Mouse (Mus musculus) hindbrain, postnatal 0 days (tissue): Measurements from ENCODE around the gene Cblb. TPM values are rescaled to one million over a fixed set of nuclear protein-coding genes. Genes with fewer than 3 reads are reported as not detected.

Source experiments
- ATAC-seq: fragments of 200-750 bp; cut with Nextera tagmentation; 2 replicates; pipeline ENCODE4 v1.8.0; 2017; ENCODE audit warnings: mild to moderate bottlenecking, moderate TSS enrichment, moderate library complexity
- DNase-seq: peaks from one replicate; pipeline ENCODE4 v3.0.0-alpha.2; 2015; ENCODE audit warnings: low spot score
- H3K27ac ChIP-seq: fragments of 300-500 bp; sonication (generic); 2 replicates; pipeline ENCODE4 v1.5.1; 2014; ENCODE audit warnings: mild to moderate bottlenecking
- H3K27me3 ChIP-seq: fragments of 300-500 bp; sonication (generic); 2 replicates; pipeline ENCODE4 v1.6.1; 2014; ENCODE audit warnings: low read length, mixed read lengths; ENCODE audit not compliant: insufficient read depth
- H3K36me3 ChIP-seq: fragments of 300-500 bp; sonication (generic); 2 replicates; pipeline ENCODE4 v1.6.1; 2014; ENCODE audit warnings: low read length, mixed read lengths; ENCODE audit not compliant: insufficient read depth
- H3K4me1 ChIP-seq: fragments of 300-500 bp; sonication (generic); 2 replicates; pipeline ENCODE4 v1.6.1; 2014; ENCODE audit warnings: antibody characterized with exemption, low read length, mixed read lengths; ENCODE audit not compliant: insufficient read depth
- H3K4me2 ChIP-seq: fragments of 300-500 bp; sonication (generic); 2 replicates; pipeline ENCODE4 v1.6.1; 2014; ENCODE audit warnings: low read depth, mild to moderate bottlenecking, low read length, moderate library complexity, mixed read lengths
- H3K4me3 ChIP-seq: fragments of 300-500 bp; sonication (generic); 2 replicates; pipeline ENCODE4 v1.5.1; 2014; ENCODE audit warnings: low read length
- H3K9ac ChIP-seq: fragments of 300-500 bp; sonication (generic); replicated peaks from 2 replicates; pipeline ENCODE4 v1.6.1; 2014; ENCODE audit warnings: mild to moderate bottlenecking, low read length, moderate library complexity, mixed read lengths
- H3K9me3 ChIP-seq: fragments of 300-500 bp; sonication (generic); 2 replicates; pipeline ENCODE4 v1.6.1; 2016; ENCODE audit warnings: low read length, mixed read lengths
- CTCF ChIP-seq: IDR thresholded peaks from 2 replicates; pipeline ENCODE4 v1.5.1; 2016; ENCODE audit warnings: antibody characterized with exemption, control low read depth, low read depth
- WGBS: fragments of 180-500 bp; shearing (Covaris S2); extraction: QIAGEN DNeasy Blood & Tissue Kit; methylation state at CpG from one replicate; pipeline ENCODE4 v1.1.7; 2014; 5-methylcytosine and 5-hydroxymethylcytosine counted together
- polyA plus RNA-seq: library from polyadenylated mRNA; unstranded; fragments of >200 nt; fragmentation: Nextera tagmentation; extraction: Ambion mirVana; gene quantifications from 2 replicates; pipeline ENCODE4 v1.2.1, GENCODE M21; 2015
- total RNA-seq: library from RNA; depleted of rRNA; stranded (reverse); fragments of >200 nt; gene quantifications from 2 replicates; pipeline ENCODE4 v1.2.3, GENCODE M21; 2014

The Cblb gene
- total and polyA plus RNA-seq, 2 experiments from 2014 or later, result 4.3 to 11.4 TPM

DNA sequence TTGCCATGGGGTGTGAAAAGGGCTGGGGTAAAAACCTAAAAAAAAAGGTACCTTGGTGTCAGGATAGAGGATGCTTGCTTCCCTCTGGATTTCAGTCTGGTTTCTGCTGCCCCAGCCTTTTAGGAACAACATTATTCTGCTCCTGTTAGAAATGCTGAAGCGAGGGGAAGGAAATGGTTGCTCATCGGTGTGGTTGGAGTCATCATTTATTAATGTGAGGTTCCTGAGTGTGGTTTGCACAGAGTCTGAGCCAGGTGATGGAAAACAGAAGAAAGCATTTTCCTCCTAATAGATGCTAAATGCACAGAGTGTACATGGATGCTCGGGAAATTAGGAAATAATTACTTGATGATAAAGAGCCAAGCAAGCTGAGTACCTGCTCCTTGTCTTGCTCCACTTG is 5.3 kb downstream of the Cblb start:
- TF ChIP-seq CTCF, result no peak
- no peak for ATAC-seq
- Histone ChIP-seq H3K4me1 (peaks cover 5% of the 10 kb centered on the region), H3K4me3 (no peak overlapping the region), H3K36me3 (no peaks in the 10 kb centered on the region), H3K27ac (no peak overlapping the region), H3K9me3 (no peaks in the 10 kb centered on the region), H3K27me3 (no peaks in the 10 kb centered on the region), H3K4me2 (no peak overlapping the region), H3K9ac (no peak overlapping the region)
- DNase-seq, result no peak
- WGBS, result 75% methylated on average over 3 of the region's 3 CpGs

GRCm38 (mm10) chr16:52038283-52038682 is 7.3 kb downstream of the Cblb start:
- Histone ChIP-seq H3K27me3 (no peaks in the 10 kb centered on the region), H3K9me3 (no peaks in the 10 kb centered on the region), H3K4me3 (no peak overlapping the region), H3K27ac (no peak overlapping the region), H3K4me2 (no peak overlapping the region), H3K4me1 (peaks cover 5% of the 10 kb centered on the region), H3K36me3 (no peaks in the 10 kb centered on the region), H3K9ac (no peak overlapping the region)
- DNase-seq, result no peak
- no peak for TF ChIP-seq CTCF
- WGBS, result 92% methylated on average over 4 of the region's 4 CpGs
- no peak for ATAC-seq

DNA sequence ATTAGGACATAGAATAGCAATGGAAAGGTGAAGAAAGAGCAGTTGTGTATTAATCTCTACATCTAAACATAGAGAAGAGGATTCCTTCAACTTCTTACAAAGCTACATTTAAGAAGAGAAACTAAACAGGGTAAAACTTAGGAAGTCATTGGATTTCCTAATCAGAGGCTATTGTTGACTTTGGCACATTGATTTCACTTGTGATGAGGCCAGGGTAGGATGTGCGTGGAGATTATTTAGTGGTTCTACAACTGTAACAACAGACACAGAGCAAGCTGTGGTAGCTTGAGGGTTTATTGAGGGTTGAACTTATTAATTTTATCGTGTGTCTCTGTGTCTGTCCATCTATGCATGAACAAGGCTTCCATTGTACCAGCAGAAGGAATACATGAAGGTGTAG is 7.8 kb downstream of the Cblb start:
- no peak for ATAC-seq
- H3K4me3 ChIP-seq, result no peak overlapping the region
- H3K36me3 ChIP-seq, result no peaks in the 10 kb centered on the region
- H3K4me1 ChIP-seq, result peaks cover 5% of the 10 kb centered on the region; the same call in 1 of the 2 replicates
- H3K27me3 ChIP-seq, result no peaks in the 10 kb centered on the region
- no peak for DNase-seq
- H3K9ac ChIP-seq, result no peak overlapping the region
- no peak overlapping the region for H3K4me2 ChIP-seq
- 84% methylated on average over 2 of the region's 2 CpGs for WGBS
- TF ChIP-seq CTCF, result no peak
- no peak overlapping the region for H3K27ac ChIP-seq
- H3K9me3 ChIP-seq, result no peaks in the 10 kb centered on the region

DNA sequence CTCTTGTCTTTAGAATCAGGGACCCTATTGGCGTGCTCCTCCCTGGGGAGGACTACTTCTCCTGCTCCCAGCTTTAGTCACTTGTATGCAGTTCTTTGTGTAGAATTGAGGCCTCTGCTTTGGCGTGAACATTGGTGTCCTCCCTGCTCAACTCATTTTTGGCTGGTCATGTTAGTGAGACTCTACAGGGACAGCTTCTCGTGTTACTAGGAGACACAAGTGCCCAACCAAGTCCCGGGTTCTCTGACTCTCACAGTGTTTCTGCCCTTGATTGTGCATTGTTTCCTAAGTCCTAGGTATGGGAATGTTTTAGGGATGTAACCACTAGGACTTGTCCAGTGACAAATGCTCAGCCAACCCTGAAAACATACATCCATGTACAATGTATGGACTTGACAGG is 9.9 kb downstream of the Cblb start:
- TF ChIP-seq CTCF, result no peak
- DNase-seq (no peak), ATAC-seq (no peak)
- H3K4me2 ChIP-seq, result no peak overlapping the region
- H3K27me3 ChIP-seq, result no peaks in the 10 kb centered on the region
- H3K27ac ChIP-seq, result no peak overlapping the region
- 71% methylated on average over 4 of the region's 4 CpGs for WGBS
- H3K9ac ChIP-seq, result no peak overlapping the region
- no peaks in the 10 kb centered on the region for H3K36me3 ChIP-seq
- no peaks in the 10 kb centered on the region; the same call in 1 of the 2 replicates for H3K4me1 ChIP-seq
- no peak overlapping the region for H3K4me3 ChIP-seq
- no peaks in the 10 kb centered on the region for H3K9me3 ChIP-seq

DNA sequence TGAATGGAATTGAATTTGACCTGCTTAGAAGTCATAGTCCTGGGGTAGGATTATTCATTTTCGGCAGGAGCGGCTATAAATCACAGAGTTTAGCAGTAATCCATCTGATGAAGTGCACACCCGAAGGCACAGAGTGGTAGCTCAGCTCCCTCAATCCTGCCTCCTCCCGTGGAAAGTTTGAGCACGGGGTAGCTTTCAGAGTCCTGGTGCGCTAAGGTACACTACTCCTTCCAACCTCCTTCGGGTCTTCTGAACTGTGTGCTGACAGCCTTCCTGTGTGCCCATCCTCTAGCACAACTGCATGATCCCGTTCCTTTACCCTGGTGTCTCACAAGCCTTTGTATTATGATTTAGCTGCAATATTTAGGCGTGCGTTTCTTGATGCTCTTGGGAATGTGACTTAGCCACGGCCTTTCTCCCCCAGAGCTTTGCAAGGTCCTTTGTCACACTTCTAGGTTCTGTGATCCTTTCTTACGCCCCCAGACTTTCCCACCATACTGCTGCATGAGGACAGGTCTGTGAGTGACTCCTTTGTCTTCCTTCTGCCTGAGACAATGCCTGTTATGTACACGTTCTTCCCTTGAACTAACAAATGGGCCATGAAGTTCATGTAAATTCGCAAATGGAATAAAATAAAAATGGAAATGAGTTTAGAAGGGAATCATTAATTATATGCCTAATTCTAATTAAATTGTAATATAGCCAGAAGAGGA is 11.8 kb downstream of the Cblb start:
- no peaks in the 10 kb centered on the region; the same call in 1 of the 2 replicates for H3K4me1 ChIP-seq
- no peak overlapping the region for H3K4me2 ChIP-seq
- no peaks in the 10 kb centered on the region for H3K27me3 ChIP-seq
- 33% methylated on average over 14 of the region's 14 CpGs for WGBS
- no peaks in the 10 kb centered on the region for H3K9me3 ChIP-seq
- no peak overlapping the region for H3K27ac ChIP-seq
- ATAC-seq (0 out of 2 replicates have a peak, but pooled peaks have one; percentile 47), DNase-seq (no peak)
- TF ChIP-seq CTCF, result no peak
- no peak overlapping the region for H3K9ac ChIP-seq
- no peak overlapping the region for H3K4me3 ChIP-seq
- H3K36me3 ChIP-seq, result peaks cover 4% of the 10 kb centered on the region; the same call in 1 of the 2 replicates

DNA sequence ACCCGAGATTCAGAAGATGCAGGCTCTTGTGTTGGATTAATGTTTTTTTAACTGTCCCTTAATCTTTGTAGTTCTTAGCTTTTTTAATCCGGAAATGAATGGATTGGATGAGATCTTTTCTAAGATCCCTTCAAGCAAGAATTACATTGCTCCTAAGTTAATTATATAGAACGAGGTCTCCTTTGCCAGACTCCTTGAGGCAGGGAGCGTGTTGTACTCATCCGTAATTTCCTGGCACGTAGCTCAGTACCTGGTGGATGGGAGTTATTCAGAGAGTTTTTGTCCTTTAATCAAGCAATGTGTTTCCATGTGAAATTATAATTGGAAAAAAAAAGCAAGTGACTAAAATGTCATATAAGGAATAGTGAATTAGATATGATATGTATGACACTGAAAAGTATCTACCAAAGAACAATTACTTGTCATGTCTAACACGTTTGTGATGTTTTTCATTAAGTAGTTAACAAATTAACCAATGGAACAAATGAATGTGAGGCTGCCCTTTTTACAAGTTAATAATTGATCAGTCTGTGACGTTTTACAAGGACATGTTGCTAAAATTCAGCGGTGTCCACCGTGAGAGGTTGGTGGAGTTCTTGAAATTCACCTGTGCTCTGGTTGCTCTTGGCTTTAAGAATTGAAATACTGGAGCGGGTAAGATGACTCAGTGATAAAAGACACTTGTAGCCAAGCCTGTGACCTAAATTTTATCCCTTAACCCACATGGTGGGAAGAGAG is 12.5 kb downstream of the Cblb start:
- Histone ChIP-seq H3K9ac (no peak overlapping the region), H3K27ac (no peak overlapping the region), H3K4me1 (no peaks in the 10 kb centered on the region; the same call in 1 of the 2 replicates), H3K4me2 (no peak overlapping the region), H3K36me3 (peaks cover 8% of the 10 kb centered on the region; the same call in 1 of the 2 replicates), H3K27me3 (no peaks in the 10 kb centered on the region), H3K4me3 (no peak overlapping the region), H3K9me3 (no peaks in the 10 kb centered on the region)
- 62% methylated on average over 11 of the region's 11 CpGs for WGBS
- DNase-seq (no peak), ATAC-seq (no peak)
- TF ChIP-seq CTCF, result no peak
